Mouse (Mus musculus): Measurements from ENCODE around the gene Hoxb5.

- TF ChIP-seq GATA1 (IDR thresholded peaks at IDR 0.05; ENCODE audit: low read length) (no peak), TAL1 (IDR thresholded peaks at IDR 0.05; ENCODE audit: low read length) (no peak)
Observed at GRCm38 (mm10) chr11:96325747-96326212, 22.6 kb downstream of the Hoxb5 start.

All from erythroblast, embryonic 14.5 days (primary cell).